In the genomic region with DNA sequence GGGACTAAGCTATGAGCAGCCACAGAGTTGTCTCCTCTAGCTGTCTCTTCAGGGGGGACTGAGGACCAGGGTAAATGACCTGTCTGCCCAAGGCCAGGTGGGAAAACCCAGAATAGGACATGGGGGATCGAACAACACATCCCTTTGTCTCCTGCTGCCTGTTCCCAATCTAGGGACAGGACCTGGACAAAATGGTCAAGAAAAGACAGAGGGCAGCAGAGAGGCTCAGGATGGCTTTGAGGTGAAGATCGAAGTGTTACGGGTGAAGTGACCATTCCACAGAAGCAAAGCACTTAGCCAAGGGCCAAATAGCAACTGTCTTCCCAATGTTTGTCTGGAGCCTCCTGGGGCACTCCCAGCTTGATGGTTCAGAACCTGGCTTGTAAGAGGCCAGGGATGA, we compare ENCODE assay signal across 25 mouse cellular contexts. TPM values are rescaled to one million over a fixed set of nuclear protein-coding genes. Genes with fewer than 3 reads are reported as not detected.
DNase-seq lines count a peak whose midpoint lies in the region; ATAC-seq and TF ChIP-seq lines count a peak whose summit lies in the region.
"Had no signal": no experiment of that assay in that cellular context is flagged by ENCODE, and none has a peak within 500 bp of the region (broad histone marks: within the 10 kb centered on the region; RNA-seq: fewer than 3 reads in every experiment).

No protein-coding gene starts in this region.

- no peak for ATAC-seq in intestine, postnatal 0 days
- no peak for ATAC-seq in intestine, embryonic 15.5 days
- no peak for ATAC-seq in lung, embryonic 14.5 days (ENCODE audit: insufficient read depth)
- no peak for ATAC-seq in monocyte, adult 5-6 weeks (replicated peaks; ENCODE audit: insufficient number of reproducible peaks, low FRiP score, low TSS enrichment, poor library complexity, severe bottlenecking)
- ATAC-seq: inflammation-experienced regulatory T-cells, adult 6 months; midbrain, embryonic 15.5 days had no signal

- no peaks in the 10 kb centered on the region for H3K36me3 ChIP-seq in intestine, postnatal 0 days (ENCODE audit: control insufficient read depth, insufficient read depth)
- no peaks in the 10 kb centered on the region for H3K36me3 ChIP-seq in intestine, embryonic 15.5 days
- no peaks in the 10 kb centered on the region for H3K36me3 ChIP-seq in lung, embryonic 14.5 days (ENCODE audit: insufficient read depth)
- H3K36me3 ChIP-seq: embryonic facial prominence, embryonic 10.5 days; forebrain, embryonic 10.5 days; heart, embryonic 15.5 days; hindbrain, embryonic 10.5 days; limb, embryonic 15.5 days; midbrain, embryonic 15.5 days; stomach, embryonic 15.5 days had no signal

- no peaks in the 10 kb centered on the region for H3K27me3 ChIP-seq in intestine, postnatal 0 days (replicated peaks; ENCODE audit: control insufficient read depth, insufficient read depth, low read length)
- H3K27me3 ChIP-seq in intestine, embryonic 15.5 days (replicated peaks), result no peaks in the 10 kb centered on the region
- H3K27me3 ChIP-seq in lung, embryonic 14.5 days (ENCODE audit: insufficient read depth, low read length), result no peaks in the 10 kb centered on the region
- H3K27me3 ChIP-seq: heart, embryonic 15.5 days; limb, embryonic 15.5 days; stomach, embryonic 15.5 days had no signal

- WGBS in intestine, postnatal 0 days, result 95% methylated on average over 3 of the region's 3 CpGs
- 90% methylated on average over 3 of the region's 3 CpGs for WGBS in intestine, embryonic 15.5 days
- 87% methylated on average over 3 of the region's 3 CpGs for WGBS in lung, embryonic 14.5 days

- TF ChIP-seq POLR2A in cortical plate, adult 2 months (IDR thresholded peaks at IDR 0.05; ENCODE audit: extremely low read depth, insufficient read depth, low read length), result no peak

- H3K27ac ChIP-seq in intestine, postnatal 0 days (ENCODE audit: low read depth, low read length), result no peak overlapping the region
- H3K27ac ChIP-seq in intestine, embryonic 15.5 days, result no peak overlapping the region
- no peak overlapping the region for H3K27ac ChIP-seq in lung, embryonic 14.5 days (ENCODE audit: low read depth)
- H3K27ac ChIP-seq in cortical plate, adult 2 months (ENCODE audit: insufficient read depth, low read length), result no peak overlapping the region
- H3K27ac ChIP-seq: embryonic facial prominence, embryonic 10.5 days; forebrain, embryonic 10.5 days; heart, embryonic 15.5 days; hindbrain, embryonic 10.5 days; limb, embryonic 15.5 days; midbrain, embryonic 15.5 days; stomach, embryonic 15.5 days had no signal

- no peak for DNase-seq in lung, embryonic 14.5 days
- no peak for DNase-seq in lung, adult 18-20 months
- peak; percentile 9 for DNase-seq in adipocyte (ENCODE audit: low spot score)
- DNase-seq: adrenal gland, postnatal 14 days; cerebellum, adult 11 months; cerebellum, adult 9-11 months; gastrocnemius, postnatal 25 days; kidney, postnatal 25 days; left cerebral cortex, postnatal 4 days; lung, adult 2 months; thymus, adult 2 months; thymus, postnatal 4 days had no signal

- H3K4me2 ChIP-seq in intestine, postnatal 0 days (replicated peaks; ENCODE audit: low read depth), result no peak overlapping the region
- H3K4me2 ChIP-seq in intestine, embryonic 15.5 days (replicated peaks), result no peak overlapping the region
- no peak overlapping the region for H3K4me2 ChIP-seq in lung, embryonic 14.5 days
- H3K4me2 ChIP-seq: heart, embryonic 15.5 days; limb, embryonic 15.5 days; midbrain, embryonic 15.5 days; stomach, embryonic 15.5 days had no signal

- TF ChIP-seq CTCF in intestine, postnatal 0 days (IDR thresholded peaks at IDR 0.05; ENCODE audit: low read depth), result peak; percentile 40
- TF ChIP-seq CTCF in lung, embryonic 14.5 days (IDR thresholded peaks at IDR 0.05; ENCODE audit: low read depth), result peak; percentile 36
- 0 out of 2 replicates have a peak, but pooled peaks have one; percentile 5 for TF ChIP-seq CTCF in cortical plate, adult 2 months (IDR thresholded peaks at IDR 0.05; ENCODE audit: extremely low read depth, insufficient read depth, low read length)

- no peak overlapping the region for H3K9ac ChIP-seq in intestine, postnatal 0 days (ENCODE audit: low read depth, low read length)
- no peak overlapping the region for H3K9ac ChIP-seq in intestine, embryonic 15.5 days
- H3K9ac ChIP-seq in lung, embryonic 14.5 days, result no peak overlapping the region
- H3K9ac ChIP-seq: heart, embryonic 15.5 days; limb, embryonic 15.5 days; midbrain, embryonic 15.5 days; stomach, embryonic 15.5 days had no signal

- no peaks in the 10 kb centered on the region for H3K4me1 ChIP-seq in intestine, postnatal 0 days (replicated peaks; ENCODE audit: control insufficient read depth, insufficient read depth, low read length)
- no peaks in the 10 kb centered on the region for H3K4me1 ChIP-seq in intestine, embryonic 15.5 days (replicated peaks)
- H3K4me1 ChIP-seq in lung, embryonic 14.5 days (ENCODE audit: insufficient read depth), result no peaks in the 10 kb centered on the region
- H3K4me1 ChIP-seq in cortical plate, adult 2 months (ENCODE audit: control insufficient read depth, insufficient read depth, low read length), result no peaks in the 10 kb centered on the region
- H3K4me1 ChIP-seq: limb, embryonic 15.5 days; midbrain, embryonic 15.5 days; stomach, embryonic 15.5 days had no signal

- H3K9me3 ChIP-seq in intestine, postnatal 0 days (ENCODE audit: control insufficient read depth), result no peaks in the 10 kb centered on the region
- no peaks in the 10 kb centered on the region for H3K9me3 ChIP-seq in intestine, embryonic 15.5 days
- no peaks in the 10 kb centered on the region for H3K9me3 ChIP-seq in lung, embryonic 14.5 days (ENCODE audit: low read depth, low read length)
- H3K9me3 ChIP-seq: embryonic facial prominence, embryonic 10.5 days; forebrain, embryonic 10.5 days; heart, embryonic 15.5 days; hindbrain, embryonic 10.5 days; limb, embryonic 15.5 days; midbrain, embryonic 15.5 days; stomach, embryonic 15.5 days had no signal

- no peak overlapping the region for H3K4me3 ChIP-seq in intestine, postnatal 0 days (ENCODE audit: low read depth, low read length)
- no peak overlapping the region for H3K4me3 ChIP-seq in intestine, embryonic 15.5 days (replicated peaks)
- no peak overlapping the region for H3K4me3 ChIP-seq in lung, embryonic 14.5 days (ENCODE audit: low read depth, low read length)
- no peak overlapping the region for H3K4me3 ChIP-seq in cortical plate, adult 2 months (ENCODE audit: insufficient read depth, low read length)
- H3K4me3 ChIP-seq: embryonic facial prominence, embryonic 10.5 days; forebrain, embryonic 10.5 days; heart, embryonic 15.5 days; hindbrain, embryonic 10.5 days; limb, embryonic 15.5 days; midbrain, embryonic 15.5 days; stomach, embryonic 15.5 days had no signal

RNA-seq across cellular contexts. Expression of a gene that starts 16.7 kb away (rescaled TPM):
- polyA plus RNA-seq in intestine, postnatal 0 days (2015; fragmentation: Nextera tagmentation; extraction: Ambion mirVana), result 1.0 and 1.4 TPM in 2 replicates
- polyA plus RNA-seq in intestine, embryonic 15.5 days (2015; fragmentation: Nextera tagmentation; extraction: Ambion mirVana), result 2.1 and 2.4 TPM in 2 replicates
- 4.3 and 5.6 TPM in 2 replicates for polyA plus RNA-seq in lung, embryonic 14.5 days (2014; fragmentation: Nextera tagmentation; extraction: Ambion mirVana)
- polyA plus RNA-seq in cortical plate, adult 2 months (2012; rRNA removed), result 3.8 and 4.4 TPM in 2 replicates
- 12.6 to 14.2 TPM (median 13.9 TPM) in 3 replicates for total RNA-seq in monocyte, adult 5-6 weeks (2017)
- polyA plus RNA-seq: C2C12; inflammation-experienced regulatory T-cells, adult 6 months had no signal

RNA-seq across cellular contexts. Expression of a gene that starts 54.2 kb away (rescaled TPM):
- polyA plus RNA-seq in intestine, postnatal 0 days (2015; fragmentation: Nextera tagmentation; extraction: Ambion mirVana), result 0.22 and 0.35 TPM in 2 replicates
- polyA plus RNA-seq in intestine, embryonic 15.5 days (2015; fragmentation: Nextera tagmentation; extraction: Ambion mirVana), result 0.49 and 0.56 TPM in 2 replicates
- polyA plus RNA-seq in lung, embryonic 14.5 days (2014; fragmentation: Nextera tagmentation; extraction: Ambion mirVana), result 0.30 and 0.43 TPM in 2 replicates
- 2.2 and 2.6 TPM in 2 replicates for polyA plus RNA-seq in cortical plate, adult 2 months (2012; rRNA removed)
- total RNA-seq in monocyte, adult 5-6 weeks (2017), result 66.2 to 140 TPM (median 84.0 TPM) in 3 replicates
